Mouse (Mus musculus): Measurements from ENCODE around the gene Ppie. TPM values are rescaled to one million over a fixed set of nuclear protein-coding genes. Genes with fewer than 3 reads are reported as not detected.

Ppie gene
- polyA plus RNA-seq (2014; fragmentation: Illumina TruSeq; extraction: RNeasy Lipid Tissue Mini Kit (QIAGEN cat#74804); ENCODE audit: low read depth, low replicate concordance): 17.3 TPM

GRCm38 (mm10) chr4:123139513-123140154 is at the start of gene Ppie:
Gene Ppie, minus strand, starts transcription at chr4:123139951.

GRCm38 (mm10) chr4:123182328-123183238 is 42.8 kb upstream of the Ppie start, which contains the start of gene Hpcal4:
Gene Hpcal4, plus strand, starts transcription at chr4:123183227.

GRCm38 (mm10) chr4:123116011-123116410 is 23.7 kb downstream of the Ppie start, which contains the start of gene Oxct2b:
Gene Oxct2b, plus strand, starts transcription at chr4:123116266.

GRCm38 (mm10) chr4:123104651-123105450 is 34.9 kb downstream of the Ppie start, which contains the start of gene Bmp8b:
Gene Bmp8b, plus strand, starts transcription at chr4:123105165.

Other genes starting within 250 kb of the Ppie start
- not detected for gene Mfsd2a, start 178.8 kb downstream of the Ppie start, polyA plus RNA-seq (2014; fragmentation: Illumina TruSeq; extraction: RNeasy Lipid Tissue Mini Kit (QIAGEN cat#74804); ENCODE audit: low read depth, low replicate concordance)
- 3.4 TPM for gene Mycl, start 144.3 kb downstream of the Ppie start, polyA plus RNA-seq (2014; fragmentation: Illumina TruSeq; extraction: RNeasy Lipid Tissue Mini Kit (QIAGEN cat#74804); ENCODE audit: low read depth, low replicate concordance)
- gene Trit1, start 123.4 kb downstream of the Ppie start, polyA plus RNA-seq (2014; fragmentation: Illumina TruSeq; extraction: RNeasy Lipid Tissue Mini Kit (QIAGEN cat#74804); ENCODE audit: low read depth, low replicate concordance): 14.5 TPM
- gene Bmp8b, start 34.8 kb downstream of the Ppie start, polyA plus RNA-seq (2014; fragmentation: Illumina TruSeq; extraction: RNeasy Lipid Tissue Mini Kit (QIAGEN cat#74804); ENCODE audit: low read depth, low replicate concordance): 4.5 TPM
- not detected for gene Oxct2b, start 23.7 kb downstream of the Ppie start, polyA plus RNA-seq (2014; fragmentation: Illumina TruSeq; extraction: RNeasy Lipid Tissue Mini Kit (QIAGEN cat#74804); ENCODE audit: low read depth, low replicate concordance)
- 1.1 TPM for gene Hpcal4, start 43.3 kb upstream of the Ppie start, polyA plus RNA-seq (2014; fragmentation: Illumina TruSeq; extraction: RNeasy Lipid Tissue Mini Kit (QIAGEN cat#74804); ENCODE audit: low read depth, low replicate concordance)
- not detected for gene Nt5c1a, start 61.6 kb upstream of the Ppie start, polyA plus RNA-seq (2014; fragmentation: Illumina TruSeq; extraction: RNeasy Lipid Tissue Mini Kit (QIAGEN cat#74804); ENCODE audit: low read depth, low replicate concordance)
- 1.1 TPM for gene Heyl, start 93.6 kb upstream of the Ppie start, polyA plus RNA-seq (2014; fragmentation: Illumina TruSeq; extraction: RNeasy Lipid Tissue Mini Kit (QIAGEN cat#74804); ENCODE audit: low read depth, low replicate concordance)
- 38.2 TPM for gene Pabpc4, start 122.4 kb upstream of the Ppie start, polyA plus RNA-seq (2014; fragmentation: Illumina TruSeq; extraction: RNeasy Lipid Tissue Mini Kit (QIAGEN cat#74804); ENCODE audit: low read depth, low replicate concordance)
- gene Oxct2a, start 183.7 kb upstream of the Ppie start, polyA plus RNA-seq (2014; fragmentation: Illumina TruSeq; extraction: RNeasy Lipid Tissue Mini Kit (QIAGEN cat#74804); ENCODE audit: low read depth, low replicate concordance): not detected
- 3.4 TPM for gene Bmp8a, start 203.3 kb upstream of the Ppie start, polyA plus RNA-seq (2014; fragmentation: Illumina TruSeq; extraction: RNeasy Lipid Tissue Mini Kit (QIAGEN cat#74804); ENCODE audit: low read depth, low replicate concordance)

Data from sigmoid colon, adult 10 weeks (tissue).